Mouse (Mus musculus): ENCODE results near the gene Ces1a. TPM values are rescaled to one million over a fixed set of nuclear protein-coding genes. Genes with fewer than 3 reads are reported as not detected.

Gene Ces1a
- polyA plus RNA-seq (2015; fragmentation: Nextera tagmentation; extraction: Ambion mirVana): 0.15 TPM in 1 of 2 replicates, not detected in the other

- no peak within 1 kb of the TSS for H3K4me2 ChIP-seq (ENCODE audit: low read depth, low read length)
- H3K27ac ChIP-seq (ENCODE audit: low read length): no peak within 1 kb of the TSS
- H3K4me1 ChIP-seq (replicated peaks; ENCODE audit: control insufficient read depth, insufficient read depth, low read length): no peaks in the 10 kb centered on the region
- H3K9me3 ChIP-seq (ENCODE audit: control insufficient read depth, low read length): no peaks in the 10 kb centered on the region
- no peak for ATAC-seq (ENCODE audit: low read depth)
- 83% methylated on average over 3 of the region's 3 CpGs for WGBS
- no peak within 1 kb of the TSS for H3K4me3 ChIP-seq (ENCODE audit: low read length)
- H3K9ac ChIP-seq (ENCODE audit: low read length): no peak within 1 kb of the TSS
- H3K27me3 ChIP-seq (ENCODE audit: control insufficient read depth, insufficient read depth, low read depth, low read length): no peaks in the 10 kb centered on the region
- H3K36me3 ChIP-seq (ENCODE audit: control insufficient read depth, insufficient read depth, low read length): no peaks in the 10 kb centered on the region
Observed at GRCm38 (mm10) chr8:93048092-93048491, at the start of gene Ces1a. Gene Ces1a, minus strand, starts transcription at chr8:93048192.

GRCm38 (mm10) chr8:93095376-93095775 is 47.4 kb upstream of the Ces1a start:
- H3K4me2 ChIP-seq (ENCODE audit: low read depth, low read length): no peak overlapping the region
- no peak overlapping the region for H3K4me3 ChIP-seq (ENCODE audit: low read length)
- H3K36me3 ChIP-seq (ENCODE audit: control insufficient read depth, insufficient read depth, low read length): no peaks in the 10 kb centered on the region
- no peaks in the 10 kb centered on the region for H3K27me3 ChIP-seq (ENCODE audit: control insufficient read depth, insufficient read depth, low read depth, low read length)
- H3K4me1 ChIP-seq (replicated peaks; ENCODE audit: control insufficient read depth, insufficient read depth, low read length): no peaks in the 10 kb centered on the region
- no peaks in the 10 kb centered on the region for H3K9me3 ChIP-seq (ENCODE audit: control insufficient read depth, low read length)
- peak; percentile 54; the same call in 1 of the 2 replicates for ATAC-seq (ENCODE audit: low read depth)
- H3K27ac ChIP-seq (ENCODE audit: low read length): no peak overlapping the region
- no peak overlapping the region for H3K9ac ChIP-seq (ENCODE audit: low read length)

- 54% methylated on average over 1 of the region's 1 CpGs for WGBS
- no peaks in the 10 kb centered on the region for H3K36me3 ChIP-seq (ENCODE audit: control insufficient read depth, insufficient read depth, low read length)
- H3K4me1 ChIP-seq (replicated peaks; ENCODE audit: control insufficient read depth, insufficient read depth, low read length): no peaks in the 10 kb centered on the region; the same call in 1 of the 2 replicates
- no peak overlapping the region for H3K4me2 ChIP-seq (ENCODE audit: low read depth, low read length)
- ATAC-seq (ENCODE audit: low read depth): no peak
- no peak overlapping the region for H3K4me3 ChIP-seq (ENCODE audit: low read length)
- H3K27ac ChIP-seq (ENCODE audit: low read length): no peak overlapping the region
- no peaks in the 10 kb centered on the region for H3K9me3 ChIP-seq (ENCODE audit: control insufficient read depth, low read length)
- no peak overlapping the region for H3K9ac ChIP-seq (ENCODE audit: low read length)
- H3K27me3 ChIP-seq (ENCODE audit: control insufficient read depth, insufficient read depth, low read depth, low read length): no peaks in the 10 kb centered on the region
Observed at GRCm38 (mm10) chr8:93091324-93091723, 43.3 kb upstream of the Ces1a start.

GRCm38 (mm10) chr8:93088686-93089122 is 40.7 kb upstream of the Ces1a start:
- Histone ChIP-seq H3K4me2 (ENCODE audit: low read depth, low read length) (peak overlapping the region; percentile 32; the same call in 1 of the 2 replicates), H3K4me1 (replicated peaks; ENCODE audit: control insufficient read depth, insufficient read depth, low read length) (no peaks in the 10 kb centered on the region; the same call in 1 of the 2 replicates), H3K36me3 (ENCODE audit: control insufficient read depth, insufficient read depth, low read length) (no peaks in the 10 kb centered on the region), H3K9me3 (ENCODE audit: control insufficient read depth, low read length) (no peaks in the 10 kb centered on the region), H3K4me3 (ENCODE audit: low read length) (no peak overlapping the region), H3K27me3 (ENCODE audit: control insufficient read depth, insufficient read depth, low read depth, low read length) (no peaks in the 10 kb centered on the region), H3K9ac (ENCODE audit: low read length) (no peak overlapping the region), H3K27ac (ENCODE audit: low read length) (no peak overlapping the region)
- 0% methylated on average over 2 of the region's 2 CpGs for WGBS
- peak; percentile 88 for ATAC-seq (ENCODE audit: low read depth)

- Histone ChIP-seq H3K27me3 (ENCODE audit: control insufficient read depth, insufficient read depth, low read depth, low read length) (no peaks in the 10 kb centered on the region), H3K27ac (ENCODE audit: low read length) (no peak overlapping the region), H3K4me2 (ENCODE audit: low read depth, low read length) (peak overlapping the region; percentile 32), H3K4me3 (ENCODE audit: low read length) (no peak overlapping the region), H3K4me1 (replicated peaks; ENCODE audit: control insufficient read depth, insufficient read depth, low read length) (no peaks in the 10 kb centered on the region; the same call in 1 of the 2 replicates), H3K9ac (ENCODE audit: low read length) (no peak overlapping the region), H3K9me3 (ENCODE audit: control insufficient read depth, low read length) (no peaks in the 10 kb centered on the region), H3K36me3 (ENCODE audit: control insufficient read depth, insufficient read depth, low read length) (no peaks in the 10 kb centered on the region)
- WGBS: 11% methylated on average over 7 of the region's 7 CpGs
- ATAC-seq (ENCODE audit: low read depth): no peak
Observed at GRCm38 (mm10) chr8:93088193-93088592, 40.2 kb upstream of the Ces1a start.

- H3K27ac ChIP-seq (ENCODE audit: low read length): no peak within 1 kb of the TSS
- WGBS: 51% methylated on average over 2 of the region's 2 CpGs
- no peak for ATAC-seq (ENCODE audit: low read depth)
- H3K36me3 ChIP-seq (ENCODE audit: control insufficient read depth, insufficient read depth, low read length): no peaks in the 10 kb centered on the region
- no peaks in the 10 kb centered on the region for H3K9me3 ChIP-seq (ENCODE audit: control insufficient read depth, low read length)
- no peak within 1 kb of the TSS for H3K4me3 ChIP-seq (ENCODE audit: low read length)
- no peaks in the 10 kb centered on the region for H3K4me1 ChIP-seq (replicated peaks; ENCODE audit: control insufficient read depth, insufficient read depth, low read length)
- H3K27me3 ChIP-seq (ENCODE audit: control insufficient read depth, insufficient read depth, low read depth, low read length): no peaks in the 10 kb centered on the region
- H3K4me2 ChIP-seq (ENCODE audit: low read depth, low read length): no peak within 1 kb of the TSS
- no peak within 1 kb of the TSS for H3K9ac ChIP-seq (ENCODE audit: low read length)
Observed at GRCm38 (mm10) chr8:93079887-93080286, 31.9 kb upstream of the Ces1a start, which contains the start of gene Ces1b. Gene Ces1b, minus strand, starts transcription at chr8:93080017.

GRCm38 (mm10) chr8:93075251-93075650 is 27.3 kb upstream of the Ces1a start:
- no peak overlapping the region for H3K4me3 ChIP-seq (ENCODE audit: low read length)
- H3K27me3 ChIP-seq (ENCODE audit: control insufficient read depth, insufficient read depth, low read depth, low read length): no peaks in the 10 kb centered on the region
- no peaks in the 10 kb centered on the region for H3K36me3 ChIP-seq (ENCODE audit: control insufficient read depth, insufficient read depth, low read length)
- H3K27ac ChIP-seq (ENCODE audit: low read length): no peak overlapping the region
- H3K9me3 ChIP-seq (ENCODE audit: control insufficient read depth, low read length): no peaks in the 10 kb centered on the region
- H3K4me1 ChIP-seq (replicated peaks; ENCODE audit: control insufficient read depth, insufficient read depth, low read length): no peaks in the 10 kb centered on the region
- 84% methylated on average over 4 of the region's 4 CpGs for WGBS
- no peak overlapping the region for H3K4me2 ChIP-seq (ENCODE audit: low read depth, low read length)
- no peak for ATAC-seq (ENCODE audit: low read depth)
- H3K9ac ChIP-seq (ENCODE audit: low read length): no peak overlapping the region

GRCm38 (mm10) chr8:93063416-93064117 is 15.6 kb upstream of the Ces1a start:
- no peaks in the 10 kb centered on the region for H3K9me3 ChIP-seq (ENCODE audit: control insufficient read depth, low read length)
- no peaks in the 10 kb centered on the region for H3K4me1 ChIP-seq (replicated peaks; ENCODE audit: control insufficient read depth, insufficient read depth, low read length)
- H3K27me3 ChIP-seq (ENCODE audit: control insufficient read depth, insufficient read depth, low read depth, low read length): no peaks in the 10 kb centered on the region
- 49% methylated on average over 3 of the region's 3 CpGs for WGBS
- ATAC-seq (ENCODE audit: low read depth): no peak
- no peak overlapping the region for H3K4me2 ChIP-seq (ENCODE audit: low read depth, low read length)
- H3K4me3 ChIP-seq (ENCODE audit: low read length): no peak overlapping the region
- H3K9ac ChIP-seq (ENCODE audit: low read length): no peak overlapping the region
- H3K27ac ChIP-seq (ENCODE audit: low read length): no peak overlapping the region
- no peaks in the 10 kb centered on the region for H3K36me3 ChIP-seq (ENCODE audit: control insufficient read depth, insufficient read depth, low read length)

- Histone ChIP-seq H3K4me2 (ENCODE audit: low read depth, low read length) (no peak overlapping the region), H3K9ac (ENCODE audit: low read length) (no peak overlapping the region), H3K27ac (ENCODE audit: low read length) (no peak overlapping the region), H3K36me3 (ENCODE audit: control insufficient read depth, insufficient read depth, low read length) (no peaks in the 10 kb centered on the region), H3K4me1 (replicated peaks; ENCODE audit: control insufficient read depth, insufficient read depth, low read length) (peaks cover 3% of the 10 kb centered on the region; the same call in 1 of the 2 replicates), H3K4me3 (ENCODE audit: low read length) (no peak overlapping the region), H3K9me3 (ENCODE audit: control insufficient read depth, low read length) (no peaks in the 10 kb centered on the region), H3K27me3 (ENCODE audit: control insufficient read depth, insufficient read depth, low read depth, low read length) (no peaks in the 10 kb centered on the region)
- peak; percentile 59; the same call in 1 of the 2 replicates for ATAC-seq (ENCODE audit: low read depth)
- WGBS: 9% methylated on average over 2 of the region's 2 CpGs
Observed at GRCm38 (mm10) chr8:93059185-93059584, 11.2 kb upstream of the Ces1a start.

All from lung, embryonic 16.5 days (tissue).